11 mouse cellular contexts compared by ENCODE assay signal in genomic region chr19:54533858-54534257, GRCm38 (mm10).
DNase-seq lines count a peak whose midpoint lies in the region; ATAC-seq lines count a peak whose summit lies in the region.
"Had no signal": no experiment of that assay in that cellular context is flagged by ENCODE, and none has a peak within 500 bp of the region (broad histone marks: within the 10 kb centered on the region; RNA-seq: fewer than 3 reads in every experiment).

No protein-coding gene starts in this region.

- ATAC-seq in monocyte, adult 5-6 weeks (replicated peaks; ENCODE audit: insufficient number of reproducible peaks, low FRiP score, low TSS enrichment, poor library complexity, severe bottlenecking) = no peak

- DNase-seq in embryo, embryonic 10 days (ENCODE audit: low spot score) = peak; percentile 11
- no peak for DNase-seq in embryo, embryonic 9.5 days (ENCODE audit: extremely low spot score)
- peak; percentile 9 for DNase-seq in kidney, postnatal 10 days
- no peak for DNase-seq in kidney, adult 18-20 months
- DNase-seq in 3T3-L1 (ENCODE audit: low read depth, low spot score) = peak; percentile 25
- peak; percentile 25 for DNase-seq in NIH3T3 (ENCODE audit: low read depth)
- DNase-seq in thymus, postnatal 4 days = no peak
- DNase-seq: cerebellum, postnatal 25 days; kidney, adult 2 months; thymus, postnatal 14 days had no signal

Comparison
In these comparisons a context has a peak if more than half of its experiments do, and no peak if none do; other contexts are left out.
1. DNase-seq: peak in embryo, embryonic 10 days (single experiment), kidney, postnatal 10 days (single experiment), 3T3-L1 (single experiment) and NIH3T3 (single experiment); none in embryo, embryonic 9.5 days (single experiment), kidney, adult 18-20 months (single experiment) and thymus, postnatal 4 days (single experiment).